Mouse (Mus musculus): Measurements from ENCODE around the gene Nipal4.
"Not testable (repeated sequence)": the region's sequence is repeated elsewhere in the genome, so short reads cannot be mapped to it uniquely, and the experiment has no call there.

The Nipal4 gene

GRCm38 (mm10) chr11:46165866-46166585, at the start of gene Nipal4:
Gene Nipal4 (minus strand): TSS chr11:46166508.
- DNase-seq (ENCODE audit: low spot score in 2 of 2) = no peak

GRCm38 (mm10) chr11:46215354-46215753, 49.0 kb upstream of the Nipal4 start:
- no peak for DNase-seq (ENCODE audit: low spot score in 2 of 2)

GRCm38 (mm10) chr11:46214368-46215230, 48.3 kb upstream of the Nipal4 start:
- DNase-seq (ENCODE audit: low spot score in 2 of 2) = no peak

- no peak for DNase-seq (ENCODE audit: low spot score in 2 of 2)
These were observed 47.5 kb upstream of the Nipal4 start for GRCm38 (mm10) chr11:46213844-46214243.

GRCm38 (mm10) chr11:46211858-46212257, 45.5 kb upstream of the Nipal4 start:
- DNase-seq (ENCODE audit: low spot score in 2 of 2) = no peak

GRCm38 (mm10) chr11:46209884-46210283, 43.6 kb upstream of the Nipal4 start:
- no peak for DNase-seq (ENCODE audit: low spot score in 2 of 2)

GRCm38 (mm10) chr11:46205639-46206409, 39.5 kb upstream of the Nipal4 start:
- no peak for DNase-seq (ENCODE audit: low spot score in 2 of 2)

- DNase-seq (ENCODE audit: low spot score in 2 of 2) = no peak
These were observed 38.5 kb upstream of the Nipal4 start for GRCm38 (mm10) chr11:46204841-46205240.

- no peak for DNase-seq (ENCODE audit: low spot score in 2 of 2)
These were observed 36.2 kb upstream of the Nipal4 start for GRCm38 (mm10) chr11:46202547-46202887.

- peak in 1 of 2 experiments; percentile 51 for DNase-seq (ENCODE audit: low spot score in 2 of 2)
These were observed 35.6 kb upstream of the Nipal4 start for GRCm38 (mm10) chr11:46201636-46202546.

GRCm38 (mm10) chr11:46200664-46201063, 34.4 kb upstream of the Nipal4 start:
- no peak for DNase-seq (ENCODE audit: low spot score in 2 of 2)

GRCm38 (mm10) chr11:46194175-46194574, 27.9 kb upstream of the Nipal4 start:
- no peak for DNase-seq (ENCODE audit: low spot score in 2 of 2)

- no peak for DNase-seq (ENCODE audit: low spot score in 2 of 2)
These were observed 22.0 kb upstream of the Nipal4 start for GRCm38 (mm10) chr11:46188283-46188682.

GRCm38 (mm10) chr11:46185486-46185885, 19.2 kb upstream of the Nipal4 start:
- no peak for DNase-seq (ENCODE audit: low spot score in 2 of 2)

- DNase-seq (ENCODE audit: low spot score in 2 of 2) = no peak
These were observed 18.6 kb upstream of the Nipal4 start for GRCm38 (mm10) chr11:46184946-46185345.

- not testable (repeated sequence) for DNase-seq (ENCODE audit: low spot score in 2 of 2)
These were observed 15.7 kb upstream of the Nipal4 start for GRCm38 (mm10) chr11:46182031-46182430.

GRCm38 (mm10) chr11:46177246-46178043, 11.1 kb upstream of the Nipal4 start:
- DNase-seq (ENCODE audit: low spot score in 2 of 2) = no peak

GRCm38 (mm10) chr11:46176155-46176554, 9.8 kb upstream of the Nipal4 start:
- DNase-seq (ENCODE audit: low spot score in 2 of 2) = no peak

- DNase-seq (ENCODE audit: low spot score in 2 of 2) = no peak
These were observed 5.8 kb upstream of the Nipal4 start for GRCm38 (mm10) chr11:46172128-46172527.

GRCm38 (mm10) chr11:46169908-46170307, 3.6 kb upstream of the Nipal4 start:
- DNase-seq (ENCODE audit: low spot score in 2 of 2) = no peak
